Mouse (Mus musculus): ENCODE measurements at regions not wholly inside any gene's neighbourhood (a gene's known extent, or its start where the extent isn't known, plus 50 kb on each side); places are given as distances from the start of the nearest gene placed in this dataset.

- TF ChIP-seq POLR2A (IDR thresholded peaks at IDR 0.05; ENCODE audit: borderline replicate concordance, low read depth, low read length) (no peak), CTCF (IDR thresholded peaks at IDR 0.05; ENCODE audit: low read depth, low read length) (no peak)
These were observed 391.1 kb downstream of the Med10 start for GRCm38 (mm10) chr13:70193270-70193669.
